ENCODE assay signal across 11 mouse cellular contexts in the genomic region with DNA sequence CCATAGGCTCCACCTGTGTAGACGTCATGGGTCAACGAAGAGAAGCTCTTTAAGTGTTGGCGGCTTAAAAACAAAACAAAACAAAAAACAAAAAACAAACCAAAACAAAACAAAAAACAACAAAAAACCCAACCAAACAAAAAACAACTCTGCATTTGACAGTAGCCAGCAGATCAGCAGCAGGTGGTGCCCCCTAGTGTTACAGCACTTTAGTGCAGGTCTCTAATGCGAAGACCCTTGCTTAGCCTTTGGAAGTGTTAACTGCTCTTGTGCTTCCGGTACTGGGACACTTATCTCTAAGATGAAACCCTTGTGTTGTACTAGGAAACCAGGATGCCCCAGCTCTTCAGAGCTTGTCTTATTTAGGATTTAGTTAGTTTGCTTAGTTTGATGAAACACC. TPM values are rescaled to one million over a fixed set of nuclear protein-coding genes. Genes with fewer than 3 reads are reported as not detected.
A peak's percentile ranks its signal among the peaks of the same experiment; 100 is the strongest.
DNase-seq lines count a peak whose midpoint lies in the region; ATAC-seq and TF ChIP-seq lines count a peak whose summit lies in the region.
"Had no signal": no experiment of that assay in that cellular context is flagged by ENCODE, and none has a peak within 500 bp of the region (broad histone marks: within the 10 kb centered on the region; RNA-seq: fewer than 3 reads in every experiment).

No protein-coding gene starts in this region.

- TF ChIP-seq POLR2A in kidney, adult 2 months (IDR thresholded peaks at IDR 0.05; ENCODE audit: low read depth, low read length): no peak
- TF ChIP-seq POLR2A in MEL (IDR thresholded peaks at IDR 0.05; ENCODE audit: control insufficient read depth in 1 of 2, insufficient read depth in 1 of 2, low read depth in 1 of 2, low read length in 2 of 2, poor library complexity in 1 of 2): no peak

- TF ChIP-seq EP300 in MEL (IDR thresholded peaks at IDR 0.05; ENCODE audit: low read depth in 1 of 2, low read length in 2 of 2): no peak

- H3K9ac ChIP-seq in kidney, embryonic 15.5 days: no peak overlapping the region
- H3K9ac ChIP-seq in MEL (ENCODE audit: control insufficient read depth, low read depth, low read length, poor library complexity, severe bottlenecking): no peak overlapping the region
- H3K9ac ChIP-seq: embryonic facial prominence, embryonic 13.5 days had no signal

- H3K4me3 ChIP-seq in kidney, adult 2 months (ENCODE audit: insufficient read depth, low read depth, low read length): no peak overlapping the region
- H3K4me3 ChIP-seq in kidney, embryonic 15.5 days (replicated peaks): no peak overlapping the region
- H3K4me3 ChIP-seq in MEL (ENCODE audit: control insufficient read depth in 1 of 2, insufficient read depth in 1 of 2, low read depth in 2 of 2, low read length in 2 of 2): no peak overlapping the region
- H3K4me3 ChIP-seq: embryonic facial prominence, embryonic 13.5 days had no signal

- no peak overlapping the region for H3K27ac ChIP-seq in kidney, adult 2 months (ENCODE audit: insufficient read depth, low read depth, low read length)
- H3K27ac ChIP-seq in kidney, embryonic 15.5 days: no peak overlapping the region
- H3K27ac ChIP-seq in MEL (ENCODE audit: control insufficient read depth, low read depth, low read length): no peak overlapping the region
- H3K27ac ChIP-seq: embryonic facial prominence, embryonic 13.5 days had no signal

- no peaks in the 10 kb centered on the region for H3K79me2 ChIP-seq in MEL (ENCODE audit: control insufficient read depth, insufficient read depth, low read length, poor library complexity)

- peak; percentile 43; the same call in 1 of the 2 replicates for TF ChIP-seq CTCF in kidney, adult 2 months (conservative IDR thresholded peaks at IDR 0.05; ENCODE audit: insufficient read depth, insufficient read length, low read depth, low read length)
- TF ChIP-seq CTCF in MEL (IDR thresholded peaks at IDR 0.05 in 2 of 3, conservative IDR thresholded peaks at IDR 0.05 in 1 of 3; ENCODE audit: control insufficient read depth in 1 of 3, insufficient read depth in 1 of 3, low read depth in 2 of 3, low read length in 3 of 3, poor library complexity in 1 of 3, severe bottlenecking in 1 of 3): peak; percentile 77 to 82 (median 79)

- H3K4me1 ChIP-seq in kidney, adult 2 months (ENCODE audit: control insufficient read depth, insufficient read depth, low read length): no peaks in the 10 kb centered on the region
- H3K4me1 ChIP-seq in kidney, embryonic 15.5 days: no peaks in the 10 kb centered on the region
- no peaks in the 10 kb centered on the region for H3K4me1 ChIP-seq in MEL (ENCODE audit: control insufficient read depth in 1 of 2, insufficient read depth in 2 of 2, low read length in 2 of 2)
- H3K4me1 ChIP-seq: embryonic facial prominence, embryonic 13.5 days had no signal

- H3K9me3 ChIP-seq in kidney, embryonic 15.5 days (replicated peaks): no peaks in the 10 kb centered on the region
- H3K9me3 ChIP-seq in MEL (replicated peaks; ENCODE audit: insufficient read depth, low read length): no peaks in the 10 kb centered on the region
- H3K9me3 ChIP-seq: embryonic facial prominence, embryonic 13.5 days had no signal

- H3K27me3 ChIP-seq in kidney, adult 2 months (replicated peaks; ENCODE audit: control insufficient read depth, insufficient read depth, low read length): no peaks in the 10 kb centered on the region
- H3K27me3 ChIP-seq in kidney, embryonic 15.5 days: no peaks in the 10 kb centered on the region
- H3K27me3 ChIP-seq in MEL (ENCODE audit: control insufficient read depth in 1 of 2, insufficient read depth in 2 of 2, low read length in 2 of 2): no peaks in the 10 kb centered on the region; a peak in 1 of 4 replicates
- H3K27me3 ChIP-seq: embryonic facial prominence, embryonic 13.5 days had no signal

- ATAC-seq in kidney, embryonic 15.5 days (replicated peaks; ENCODE audit: low FRiP score): no peak

- 66% methylated on average over 5 of the region's 5 CpGs for WGBS in kidney, adult 2 months
- WGBS in kidney, embryonic 15.5 days: 71% methylated on average over 5 of the region's 5 CpGs

- DNase-seq in kidney, adult 2 months: peak; percentile 21
- DNase-seq in MEL (ENCODE audit: low read depth, low spot score): peak; percentile 61
- DNase-seq in embryo, embryonic 10 days (ENCODE audit: low spot score): peak; percentile 54
- DNase-seq in naive thymus-derived CD4-positive, alpha-beta T cell, adult 2 months (ENCODE audit: low read depth): peak; percentile 18
- DNase-seq in c-Kit-positive CD71-positive TER-119-positive erythroid progenitor cells, embryonic 14.5 days (ENCODE audit: low spot score): no peak
- DNase-seq in right cerebral cortex, postnatal 14 days: no peak
- DNase-seq in T-cell, adult 2 months (ENCODE audit: low spot score): no peak

- TF ChIP-seq RAD21 in MEL (IDR thresholded peaks at IDR 0.05; ENCODE audit: low read depth, low read length): peak; percentile 58

- no peak overlapping the region for H3K4me2 ChIP-seq in kidney, embryonic 15.5 days
- H3K4me2 ChIP-seq: embryonic facial prominence, embryonic 13.5 days had no signal

- no peaks in the 10 kb centered on the region for H3K36me3 ChIP-seq in kidney, adult 2 months (ENCODE audit: control insufficient read depth, insufficient read depth, low read length)
- no peaks in the 10 kb centered on the region for H3K36me3 ChIP-seq in kidney, embryonic 15.5 days
- no peaks in the 10 kb centered on the region for H3K36me3 ChIP-seq in MEL (ENCODE audit: control insufficient read depth in 1 of 2, insufficient read depth in 2 of 2, low read length in 2 of 2)
- H3K36me3 ChIP-seq: embryonic facial prominence, embryonic 13.5 days had no signal

TF ChIP-seq in MEL, 35 proteins besides CTCF, POLR2A, EP300 and RAD21:
- no peak for TF ChIP-seq ZNF384 (IDR thresholded peaks at IDR 0.05; ENCODE audit: low read depth, low read length)
- peak; percentile 52 for TF ChIP-seq ZC3H11A (IDR thresholded peaks at IDR 0.05; ENCODE audit: low read depth, low read length)
- no peak for TF ChIP-seq POLR2AphosphoS5 (IDR thresholded peaks at IDR 0.05; ENCODE audit: borderline replicate concordance, low read depth, low read length)
- TF ChIP-seq SMC3 (IDR thresholded peaks at IDR 0.05; ENCODE audit: low read depth, low read length): peak; percentile 66

RNA-seq across cellular contexts. Expression of gene Olfr1402, which starts 28.7 kb away (rescaled TPM):
- polyA plus RNA-seq in kidney, adult 2 months (2012; rRNA removed): not detected in 2 replicates
- polyA plus RNA-seq in kidney, embryonic 15.5 days (2015; fragmentation: Nextera tagmentation; extraction: Ambion mirVana): not detected in 2 replicates
- total RNA-seq in MEL (2012; rRNA removed): not detected in 2 replicates
- not detected for polyA plus RNA-seq in MEL (2012; ENCODE audit: insufficient read depth in 1 of 2, insufficient read length in 2 of 2, low read depth in 1 of 2, low replicate concordance in 2 of 2, missing spikeins in 1 of 2)
- total RNA-seq: left cerebral cortex, adult 18-20 months; neutrophil, adult 5-6 weeks had no signal
- polyA plus RNA-seq: embryonic facial prominence, embryonic 13.5 days had no signal

Comparison
In these comparisons a context has a peak if more than half of its experiments do, and no peak if none do; other contexts are left out.
1. DNase-seq: peak in kidney, adult 2 months (single experiment), MEL (single experiment), embryo, embryonic 10 days (single experiment) and naive thymus-derived CD4-positive, alpha-beta T cell, adult 2 months (single experiment); none in c-Kit-positive CD71-positive TER-119-positive erythroid progenitor cells, embryonic 14.5 days (single experiment), right cerebral cortex, postnatal 14 days (single experiment) and T-cell, adult 2 months (single experiment).